Mouse (Mus musculus): ENCODE results near the gene Wsb2. TPM values are rescaled to one million over a fixed set of nuclear protein-coding genes. Genes with fewer than 3 reads are reported as not detected.

Wsb2 gene
- polyA plus RNA-seq, 1 experiment from 2014 or later, result 32.3 TPM

GRCm38 (mm10) chr5:117413507-117414501, 56.7 kb downstream of the Wsb2 start, which contains the start of gene Ksr2:
Gene Ksr2, plus strand, starts transcription at chr5:117414000.
- Histone ChIP-seq H3K27ac (ENCODE audit: low read depth) (no peak within 1 kb of the TSS), H3K27me3 (ENCODE audit: insufficient read depth, low read length) (peaks cover 52% of the 10 kb centered on the region), H3K36me3 (replicated peaks; ENCODE audit: insufficient read depth, low read length) (no peaks in the 10 kb centered on the region), H3K9ac (replicated peaks) (0 out of 2 replicates have a peak within 1 kb of the TSS, but pooled peaks have one; percentile 9), H3K4me2 (ENCODE audit: low read depth, low read length) (peak within 1 kb of the TSS; percentile 78), H3K9me3 (ENCODE audit: low read length) (no peaks in the 10 kb centered on the region), H3K4me3 (ENCODE audit: low read depth, low read length) (peak within 1 kb of the TSS; percentile 46), H3K4me1 (ENCODE audit: insufficient read depth) (peaks cover 4% of the 10 kb centered on the region; the same call in 1 of the 2 replicates)
- TF ChIP-seq CTCF (IDR thresholded peaks at IDR 0.05; ENCODE audit: low read depth) (0 out of 2 replicates have a peak, but pooled peaks have one; percentile 6), EP300 (IDR thresholded peaks at IDR 0.05; ENCODE audit: low read depth) (no peak)
- DNase-seq (peak; percentile 62), ATAC-seq (peak; percentile 75)
- under 1% methylated on average over 65 of the region's 89 CpGs for WGBS (ENCODE audit: insufficient replicate concordance)

GRCm38 (mm10) chr5:117414611-117415010, 57.5 kb downstream of the Wsb2 start:
- H3K27ac ChIP-seq (ENCODE audit: low read depth), result no peak overlapping the region
- H3K36me3 ChIP-seq (replicated peaks; ENCODE audit: insufficient read depth, low read length), result no peaks in the 10 kb centered on the region
- ATAC-seq, result no peak
- no peak overlapping the region for H3K9ac ChIP-seq (replicated peaks)
- peaks cover 50% of the 10 kb centered on the region for H3K27me3 ChIP-seq (ENCODE audit: insufficient read depth, low read length)
- WGBS (ENCODE audit: insufficient replicate concordance), result 10% methylated on average over 10 of the region's 10 CpGs
- no peaks in the 10 kb centered on the region for H3K9me3 ChIP-seq (ENCODE audit: low read length)
- no peak for DNase-seq
- peaks cover 4% of the 10 kb centered on the region; the same call in 1 of the 2 replicates for H3K4me1 ChIP-seq (ENCODE audit: insufficient read depth)
- no peak overlapping the region for H3K4me3 ChIP-seq (ENCODE audit: low read depth, low read length)
- TF ChIP-seq EP300 (IDR thresholded peaks at IDR 0.05; ENCODE audit: low read depth), result no peak
- TF ChIP-seq CTCF (IDR thresholded peaks at IDR 0.05; ENCODE audit: low read depth), result no peak
- no peak overlapping the region for H3K4me2 ChIP-seq (ENCODE audit: low read depth, low read length)

- H3K27me3 ChIP-seq (ENCODE audit: insufficient read depth, low read length), result peaks cover 49% of the 10 kb centered on the region
- DNase-seq, result no peak
- TF ChIP-seq CTCF (IDR thresholded peaks at IDR 0.05; ENCODE audit: low read depth), result no peak
- no peak for TF ChIP-seq EP300 (IDR thresholded peaks at IDR 0.05; ENCODE audit: low read depth)
- no peak overlapping the region for H3K9ac ChIP-seq (replicated peaks)
- H3K27ac ChIP-seq (ENCODE audit: low read depth), result no peak overlapping the region
- H3K36me3 ChIP-seq (replicated peaks; ENCODE audit: insufficient read depth, low read length), result no peaks in the 10 kb centered on the region
- H3K4me1 ChIP-seq (ENCODE audit: insufficient read depth), result peaks cover 4% of the 10 kb centered on the region; the same call in 1 of the 2 replicates
- no peak overlapping the region for H3K4me3 ChIP-seq (ENCODE audit: low read depth, low read length)
- 37% methylated on average over 18 of the region's 19 CpGs for WGBS (ENCODE audit: insufficient replicate concordance)
- no peak for ATAC-seq
- H3K9me3 ChIP-seq (ENCODE audit: low read length), result no peaks in the 10 kb centered on the region
- H3K4me2 ChIP-seq (ENCODE audit: low read depth, low read length), result no peak overlapping the region
Measured at GRCm38 (mm10) chr5:117415011-117415912, 58.2 kb downstream of the Wsb2 start.

GRCm38 (mm10) chr5:117417442-117417841, 60.3 kb downstream of the Wsb2 start:
- no peak overlapping the region for H3K4me2 ChIP-seq (ENCODE audit: low read depth, low read length)
- H3K4me1 ChIP-seq (ENCODE audit: insufficient read depth), result peaks cover 4% of the 10 kb centered on the region; the same call in 1 of the 2 replicates
- H3K27ac ChIP-seq (ENCODE audit: low read depth), result no peak overlapping the region

More at GRCm38 (mm10) chr5:117417442-117417841, 60.3 kb downstream of the Wsb2 start:
- ATAC-seq (peak; percentile 49), DNase-seq (no peak)
- Histone ChIP-seq H3K9me3 (ENCODE audit: low read length) (no peaks in the 10 kb centered on the region), H3K27me3 (ENCODE audit: insufficient read depth, low read length) (peaks cover 38% of the 10 kb centered on the region), H3K9ac (replicated peaks) (no peak overlapping the region), H3K4me3 (ENCODE audit: low read depth, low read length) (no peak overlapping the region), H3K36me3 (replicated peaks; ENCODE audit: insufficient read depth, low read length) (no peaks in the 10 kb centered on the region)
- WGBS (ENCODE audit: insufficient replicate concordance), result 43% methylated on average over 2 of the region's 2 CpGs
- no peak for TF ChIP-seq EP300 (IDR thresholded peaks at IDR 0.05; ENCODE audit: low read depth)
- TF ChIP-seq CTCF (IDR thresholded peaks at IDR 0.05; ENCODE audit: low read depth), result no peak

Other genes with a start within 250 kb of the Wsb2 start
- gene Suds3, start 241.2 kb upstream of the Wsb2 start, polyA plus RNA-seq (2015; fragmentation: Nextera tagmentation; extraction: Ambion mirVana), result 30.5 and 33.4 TPM in 2 replicates
- 40.5 and 41.9 TPM in 2 replicates for gene Taok3, start 237.2 kb upstream of the Wsb2 start, polyA plus RNA-seq (2015; fragmentation: Nextera tagmentation; extraction: Ambion mirVana)
- gene Pebp1, start 69.7 kb upstream of the Wsb2 start, polyA plus RNA-seq (2015; fragmentation: Nextera tagmentation; extraction: Ambion mirVana), result 120 and 129 TPM in 2 replicates
- gene Vsig10, start 38.2 kb upstream of the Wsb2 start, polyA plus RNA-seq (2015; fragmentation: Nextera tagmentation; extraction: Ambion mirVana), result 2.1 and 2.9 TPM in 2 replicates
- gene Rfc5, start 31.7 kb downstream of the Wsb2 start, polyA plus RNA-seq (2015; fragmentation: Nextera tagmentation; extraction: Ambion mirVana), result 18.8 and 23.9 TPM in 2 replicates
- gene Ksr2, start 56.7 kb downstream of the Wsb2 start, polyA plus RNA-seq (2015; fragmentation: Nextera tagmentation; extraction: Ambion mirVana), result 0.08 and 0.09 TPM in 2 replicates